Mouse (Mus musculus) heart, adult 8-10 months (tissue): ENCODE data around the gene Bend3. TPM values are rescaled to one million over a fixed set of nuclear protein-coding genes. Genes with fewer than 3 reads are reported as not detected.

Experiments used
- DNase-seq: peaks from one replicate; pipeline ENCODE4 v3.0.0; 2022; ENCODE audit warnings: low spot score
- total RNA-seq, 4 experiments: library from RNA; stranded (reverse); gene quantifications; 2 replicates each; pipeline ENCODE4 v1.2.4; 2022

Gene Bend3
- total RNA-seq, result 1 to 10 TPM; 6.2 to 9.1 (median 6.8) TPM

DNA sequence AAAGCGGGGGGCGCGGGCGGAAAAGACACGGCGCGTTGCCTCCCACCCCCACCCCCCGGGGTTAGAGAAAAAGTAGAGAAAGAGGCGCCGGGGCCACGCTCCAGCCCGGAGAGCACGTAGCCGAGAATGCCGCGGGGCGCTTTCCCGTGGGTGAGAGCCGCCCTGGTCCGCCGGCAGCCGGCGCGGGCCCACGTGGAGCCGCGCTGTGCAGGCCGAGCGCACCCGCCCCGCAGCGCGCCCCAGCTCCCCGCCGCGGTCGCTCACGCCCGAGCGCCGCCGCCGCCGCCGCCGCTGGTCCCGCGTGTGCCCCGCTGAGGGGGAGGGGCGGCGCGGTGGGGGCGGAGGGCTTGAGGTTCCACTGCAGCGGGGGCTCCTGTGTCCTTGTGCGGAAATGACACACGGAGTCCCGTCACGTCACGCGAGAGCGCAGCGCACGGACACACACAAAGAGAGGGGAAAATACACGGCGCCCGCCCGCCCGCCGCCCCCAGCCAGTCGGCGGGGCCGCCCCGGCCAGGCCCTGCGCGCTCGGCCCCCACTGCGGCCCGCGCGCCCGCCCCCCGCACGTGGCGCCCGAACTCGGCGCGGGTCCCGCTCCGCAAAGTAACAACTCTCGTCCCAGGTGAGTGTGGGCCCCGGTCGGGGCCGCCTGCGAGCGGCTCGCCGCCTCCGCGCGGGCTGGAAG lies at the start of gene Bend3:
Gene Bend3, plus strand, starts transcription at position 81 of the 685 bp plus-strand sequence.
- DNase-seq, result peak; percentile 22

DNA sequence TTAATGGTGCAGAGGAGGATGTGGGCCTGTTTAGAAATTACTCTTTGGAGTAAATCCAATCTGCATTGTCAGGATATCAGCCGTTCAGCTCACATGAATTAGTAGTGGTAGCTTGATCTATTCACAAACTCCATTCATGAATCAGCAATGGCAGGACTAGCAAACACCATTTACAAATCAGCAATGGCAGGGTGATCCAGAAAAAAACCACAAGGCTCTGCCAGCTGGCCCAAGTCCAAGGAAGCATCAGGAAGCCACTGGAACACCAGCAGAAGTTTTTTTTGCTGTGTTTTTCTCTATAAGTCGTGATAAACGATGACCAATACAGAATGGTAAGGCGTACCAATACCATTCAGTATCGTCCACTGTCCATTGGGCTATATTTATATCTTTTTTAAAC lies 48.0 kb upstream of the Bend3 start:
- DNase-seq, result no peak

DNA sequence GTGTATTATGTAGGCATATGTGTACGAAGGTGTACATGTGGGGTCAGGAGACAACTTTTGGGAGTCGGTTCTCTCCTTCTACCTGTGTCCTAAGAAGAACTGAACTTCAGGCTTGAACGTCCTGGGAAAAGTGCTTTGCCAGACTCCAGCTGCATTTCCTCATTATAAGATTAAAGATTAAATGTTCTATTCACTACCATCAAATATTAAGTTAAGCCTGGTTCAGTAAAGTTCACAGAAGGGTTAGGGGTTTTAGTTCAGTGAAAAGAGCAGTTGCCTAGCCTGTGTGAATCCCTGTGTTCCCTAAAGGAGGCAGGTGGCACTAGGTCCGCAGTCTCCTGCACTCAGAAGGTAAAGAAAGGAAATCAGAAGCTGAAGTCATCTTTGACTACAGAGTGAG lies 44.3 kb upstream of the Bend3 start:
- DNase-seq, result no peak

DNA sequence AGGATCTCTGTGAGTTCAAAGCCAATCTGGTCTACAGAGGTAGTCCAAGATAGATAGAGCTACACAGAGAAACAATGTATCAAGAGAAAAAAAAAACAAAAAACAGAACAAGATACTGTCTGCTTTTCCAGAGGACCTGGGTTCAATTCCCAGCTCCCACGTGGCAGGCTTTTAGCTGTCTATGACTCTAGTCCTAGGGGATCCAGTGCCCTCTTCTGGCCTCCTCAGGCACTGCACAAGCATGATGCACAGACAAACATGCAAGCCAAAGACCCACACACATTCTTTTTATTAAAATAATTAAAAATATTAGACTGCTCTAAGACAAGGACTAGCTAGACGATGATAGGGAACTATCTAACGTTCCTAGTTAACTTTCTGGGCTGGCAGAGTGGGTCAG lies 42.9 kb upstream of the Bend3 start:
- no peak for DNase-seq

DNA sequence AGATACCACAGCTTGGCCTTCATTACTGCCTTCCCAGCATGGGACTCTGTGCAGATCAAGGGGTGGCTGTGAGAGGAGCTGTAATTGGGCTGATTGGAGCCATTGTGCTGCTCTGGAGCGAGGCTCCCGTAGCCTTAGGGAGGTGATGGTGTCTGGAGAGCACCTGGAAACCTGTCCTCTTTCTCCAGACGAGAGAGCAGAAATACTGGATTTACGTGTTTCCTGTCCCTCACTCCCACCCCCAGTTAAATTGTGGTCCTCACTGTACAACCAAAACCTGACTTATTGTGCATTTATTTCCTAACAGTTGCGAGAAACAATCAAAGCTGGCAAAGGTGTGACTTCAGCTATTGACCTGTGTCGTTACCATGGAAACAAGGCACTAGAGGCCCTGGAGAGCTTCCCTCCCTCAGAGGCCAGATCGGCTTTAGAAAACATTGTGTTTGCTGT lies 39.1 kb upstream of the Bend3 start:
- DNase-seq, result no peak

DNA sequence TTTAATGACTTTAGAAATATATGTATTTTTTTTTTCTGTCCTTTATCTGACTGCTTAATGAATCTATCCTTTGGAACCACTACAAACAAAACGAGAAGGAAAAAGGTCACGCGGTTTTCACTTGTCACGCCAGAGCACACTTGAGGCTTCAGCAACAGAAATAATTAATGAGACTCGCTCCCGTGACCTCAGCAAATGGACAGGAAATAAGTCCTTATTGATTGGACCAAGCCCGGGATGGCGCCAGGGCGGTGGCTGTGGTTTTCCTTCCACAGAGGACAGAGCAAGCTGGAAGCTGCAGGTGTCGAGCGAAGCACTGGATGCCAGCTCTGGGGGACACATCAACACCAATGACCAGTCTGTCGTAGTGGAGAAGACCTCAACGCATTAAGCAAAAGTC lies 38.6 kb upstream of the Bend3 start:
- DNase-seq, result no peak

DNA sequence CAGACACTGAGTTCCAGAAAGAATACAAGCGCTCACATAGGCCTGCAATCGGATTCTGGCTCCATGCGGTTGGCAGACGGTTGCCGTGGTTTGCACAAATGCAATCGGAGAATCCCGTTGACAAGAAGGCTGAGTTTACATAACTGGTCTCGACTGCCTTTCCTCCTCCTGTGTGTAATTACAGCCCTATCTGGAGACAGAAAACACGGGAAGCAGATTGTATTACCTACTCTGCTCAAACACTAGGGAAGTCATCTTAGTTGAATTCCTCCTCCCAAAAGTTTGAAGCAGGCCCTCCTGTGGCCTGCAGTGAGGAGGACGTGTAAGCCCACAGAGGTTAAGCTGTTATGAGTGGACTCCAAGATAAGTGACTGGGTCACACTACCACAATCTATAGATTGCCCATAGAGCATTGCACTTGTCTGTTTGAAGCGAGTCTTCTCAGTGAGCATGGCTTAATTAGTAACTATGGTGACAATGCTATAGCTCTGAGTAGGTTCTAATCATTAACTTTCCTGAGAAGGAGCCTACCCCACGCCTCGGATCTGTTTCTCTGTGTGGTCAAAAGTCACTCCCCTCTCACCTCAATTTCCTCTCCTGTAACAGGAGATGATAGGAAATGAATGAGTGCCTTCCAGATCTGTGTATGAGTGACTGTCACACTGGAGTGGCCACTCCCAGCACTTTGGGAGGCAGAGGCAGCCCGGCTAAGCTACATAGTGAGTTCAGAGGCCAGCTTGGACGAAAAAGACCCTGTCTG lies 37.5 kb upstream of the Bend3 start:
- DNase-seq, result no peak

DNA sequence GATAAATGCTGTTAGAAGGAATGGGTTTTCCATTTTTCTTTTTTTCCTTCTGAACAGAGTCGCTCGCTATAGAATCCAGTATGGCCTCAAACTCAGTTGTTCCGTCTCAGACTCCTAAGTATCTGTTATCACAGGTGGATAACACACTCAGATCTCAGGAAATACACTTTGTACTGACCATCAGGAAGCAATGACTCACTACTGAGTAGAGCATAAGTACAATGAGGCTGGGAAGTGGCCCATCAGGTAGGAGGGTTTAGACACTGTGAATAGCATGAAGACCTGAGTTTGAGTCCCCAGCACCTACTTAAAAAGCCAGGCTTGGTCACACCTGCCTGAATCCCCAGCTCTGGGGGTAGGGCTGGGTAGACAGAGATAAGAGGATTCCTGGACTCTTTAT lies 30.0 kb upstream of the Bend3 start:
- no peak for DNase-seq

DNA sequence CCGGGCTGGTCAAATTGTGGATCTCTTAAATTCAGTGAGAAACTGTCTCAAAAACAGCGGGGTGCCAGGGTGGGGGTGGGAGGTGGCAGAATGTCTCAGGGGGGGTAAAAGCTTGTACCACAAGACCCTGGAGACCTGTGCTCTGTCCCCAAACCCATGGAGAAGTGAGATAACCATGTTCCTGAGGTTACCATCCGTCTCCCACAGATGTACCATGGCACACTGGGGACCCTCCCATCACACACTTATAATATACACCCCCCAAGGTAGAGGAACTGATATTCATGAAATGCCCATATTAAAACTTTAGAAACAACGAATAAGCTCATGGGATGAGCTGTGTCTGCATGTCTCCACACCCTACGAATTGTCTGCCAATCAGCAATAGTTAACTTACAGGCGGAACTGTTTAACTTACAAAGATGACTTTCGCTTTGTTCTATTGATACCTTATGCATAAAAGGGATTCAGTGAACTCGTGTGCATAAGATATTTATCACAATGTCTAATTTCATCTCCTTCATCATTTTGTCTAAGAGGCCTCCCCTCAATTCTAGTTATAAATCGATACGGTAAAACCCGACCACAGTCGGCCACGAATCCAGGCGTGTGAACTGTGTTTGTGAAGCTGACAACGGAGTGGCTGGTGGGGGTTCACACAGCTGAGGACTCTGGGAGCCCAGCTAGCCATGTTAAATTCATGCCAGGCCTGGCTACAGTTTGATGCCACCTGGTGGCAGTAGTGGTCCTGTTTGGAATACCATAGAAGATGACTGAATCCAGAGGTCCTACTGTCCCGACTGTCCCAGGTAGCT lies 26.6 kb upstream of the Bend3 start:
- peak; percentile 57 for DNase-seq

DNA sequence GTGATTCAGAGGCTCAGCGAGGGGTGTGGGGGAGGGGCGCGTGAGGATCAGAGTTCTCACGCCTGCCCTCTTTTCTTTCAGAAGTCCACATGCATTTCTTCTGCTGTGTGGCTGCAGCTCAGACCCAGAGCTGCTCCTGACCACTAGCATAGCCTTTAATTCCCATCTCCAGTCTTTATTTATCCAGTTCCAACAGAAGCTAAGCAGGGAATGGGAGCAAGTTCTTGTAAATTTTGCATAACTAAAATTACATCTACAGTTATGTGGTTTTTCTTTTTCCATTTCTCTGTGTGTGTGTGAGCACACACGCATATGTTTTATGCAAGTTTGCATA lies 26.0 kb upstream of the Bend3 start:
- no peak for DNase-seq

DNA sequence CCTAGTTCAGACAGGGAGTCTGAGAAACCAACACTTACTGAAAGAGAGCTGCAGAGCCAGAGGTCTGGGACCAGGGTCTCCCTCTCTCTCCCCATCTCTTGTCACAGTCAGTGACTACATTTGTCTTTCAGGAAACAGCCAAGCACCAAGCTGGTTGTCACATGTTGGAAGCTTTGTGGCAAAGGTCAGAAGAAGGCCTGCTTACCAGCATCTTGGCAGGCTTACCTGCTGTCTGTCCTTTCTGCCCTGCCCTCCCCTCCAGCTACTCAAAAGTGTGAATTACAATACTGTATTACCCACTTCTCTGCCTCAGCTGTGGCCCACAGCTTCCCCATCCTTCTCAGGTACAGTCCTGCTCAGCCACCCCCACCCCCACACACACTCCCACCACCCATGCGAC lies 24.4 kb upstream of the Bend3 start:
- no peak for DNase-seq

DNA sequence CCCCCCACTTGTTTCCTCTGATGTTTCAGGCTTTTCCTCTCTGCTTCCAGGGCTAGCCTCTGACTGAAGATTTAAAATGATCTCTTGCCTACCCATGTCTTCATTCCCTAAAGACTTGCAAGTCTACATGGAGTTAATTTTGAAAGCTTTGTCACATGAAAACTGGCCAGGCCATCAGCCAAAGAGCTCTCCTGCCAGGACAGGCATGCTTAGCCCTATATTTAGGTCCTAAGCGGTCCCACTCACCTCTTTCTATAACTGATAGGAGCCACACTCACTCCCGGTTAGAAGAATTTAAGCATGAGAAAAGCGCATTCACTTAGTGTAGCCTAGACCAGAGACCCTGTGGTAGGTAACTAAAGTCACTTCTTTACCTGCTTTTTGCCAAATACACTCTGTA lies 24.0 kb upstream of the Bend3 start:
- peak; percentile 67 for DNase-seq

DNA sequence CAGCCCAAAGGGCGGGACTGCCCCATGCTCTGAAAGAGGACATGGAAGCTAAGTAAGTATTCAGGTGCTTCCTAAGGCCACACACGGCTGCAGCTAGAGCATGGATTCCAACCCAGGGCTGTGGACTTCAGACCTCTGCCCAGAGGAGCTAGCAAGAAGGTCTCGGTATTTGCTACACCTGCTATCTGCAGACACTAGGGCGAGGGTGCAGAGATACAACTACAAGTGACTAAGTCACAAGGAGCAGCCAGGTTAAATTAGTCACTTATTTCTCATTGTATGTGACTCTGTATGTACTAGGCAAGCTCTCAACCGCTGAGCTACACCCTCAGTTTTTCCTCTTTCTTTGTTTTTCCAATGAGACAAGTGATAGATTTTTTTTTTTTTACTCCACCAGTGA lies 15.8 kb upstream of the Bend3 start:
- DNase-seq, result no peak

DNA sequence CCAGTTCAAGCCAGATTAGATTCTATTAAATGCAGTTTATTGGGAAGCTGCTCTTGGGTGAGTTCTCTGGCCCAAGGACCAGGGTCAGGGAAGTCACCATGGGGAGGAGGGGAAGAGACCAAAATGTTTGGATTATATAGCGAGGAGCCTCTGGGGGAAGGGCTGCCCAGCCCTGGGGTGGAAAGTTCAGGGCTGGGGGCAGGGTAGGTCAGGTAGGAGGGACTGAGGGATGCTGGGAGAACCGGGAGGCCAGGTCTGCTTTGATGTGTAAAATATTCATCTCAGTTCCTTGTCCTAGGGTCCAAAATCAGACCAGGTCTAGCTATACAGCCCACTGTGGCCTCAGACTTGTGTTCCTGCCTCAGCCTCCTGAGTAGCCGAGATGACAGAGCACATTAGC lies 15.4 kb upstream of the Bend3 start:
- DNase-seq, result no peak

DNA sequence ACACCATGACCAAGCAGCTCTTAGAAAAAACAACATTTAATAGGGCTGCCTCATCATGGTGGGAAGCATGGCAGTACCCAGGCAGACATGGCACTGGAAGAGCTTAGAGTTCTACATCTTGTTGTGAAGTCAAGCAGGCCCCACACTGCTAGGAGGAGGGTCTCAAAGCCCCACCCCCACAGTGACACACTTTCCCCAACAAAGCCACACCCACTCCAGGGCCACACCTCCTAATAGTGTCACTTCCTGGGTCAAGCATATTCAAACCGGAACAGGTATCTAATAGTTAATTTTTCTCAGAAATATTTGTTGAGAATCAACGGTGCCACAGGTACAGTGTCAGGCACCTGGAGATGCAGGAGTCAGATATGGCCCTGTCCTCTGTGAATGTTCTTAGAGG lies 12.4 kb upstream of the Bend3 start:
- DNase-seq, result no peak

DNA sequence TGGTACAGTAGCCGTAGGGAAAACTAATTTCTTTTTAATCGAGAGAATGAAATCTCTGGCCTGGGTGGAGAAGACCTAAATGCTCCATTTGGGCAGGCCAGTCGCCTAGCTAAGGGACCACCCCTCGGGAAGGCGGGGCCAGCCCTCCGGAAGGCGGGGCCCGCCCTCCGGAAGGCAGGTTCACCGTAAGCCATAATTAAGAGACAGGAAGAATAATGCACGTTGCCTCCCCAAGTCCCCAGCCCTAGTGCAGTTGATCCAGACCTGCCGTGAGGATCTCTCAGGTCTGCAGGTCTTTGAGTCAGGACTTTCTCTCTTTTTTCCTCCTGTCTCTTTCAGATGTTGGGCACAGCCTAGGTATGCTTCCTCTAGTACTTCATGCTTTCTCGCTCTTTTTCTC lies 11.0 kb upstream of the Bend3 start:
- DNase-seq, result no peak

DNA sequence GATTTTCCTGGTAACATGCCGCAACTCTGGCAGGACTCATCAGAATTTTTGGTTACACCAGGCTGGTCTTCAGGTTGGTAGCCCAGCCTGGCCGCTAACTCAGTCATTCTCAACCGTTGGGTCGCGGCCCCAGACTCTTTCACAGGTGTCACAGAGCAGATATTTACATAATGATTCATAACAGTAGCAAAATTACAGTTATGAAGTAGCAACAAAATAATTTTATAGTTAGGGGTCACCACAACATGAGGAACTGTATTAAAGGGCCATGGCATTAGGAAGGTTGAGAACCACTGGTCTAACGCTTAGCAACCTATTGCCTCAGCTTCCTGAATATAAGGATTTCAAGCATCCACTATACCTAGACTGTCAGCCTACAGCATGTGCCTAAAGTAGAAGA lies 10.3 kb upstream of the Bend3 start:
- DNase-seq, result no peak

DNA sequence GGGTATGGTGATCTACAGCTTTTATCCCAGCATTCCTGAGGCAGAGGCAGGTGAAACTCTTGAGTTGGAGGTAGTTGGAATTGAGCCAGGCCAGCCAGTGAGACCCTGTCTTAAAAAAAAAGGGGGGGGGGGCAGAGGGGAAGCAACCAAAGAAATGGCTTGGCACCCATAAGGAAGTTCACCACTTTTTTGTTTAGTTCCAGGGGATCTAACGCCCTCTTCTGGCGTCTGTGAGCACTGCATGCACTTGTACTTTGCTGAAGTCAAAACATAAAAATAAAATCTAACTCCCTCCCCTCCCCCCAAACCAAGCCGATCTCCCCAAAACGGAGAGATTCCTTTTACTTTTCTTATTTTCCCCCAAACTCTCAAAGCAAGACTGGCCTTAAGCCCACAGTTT lies 3.3 kb upstream of the Bend3 start:
- no peak for DNase-seq

DNA sequence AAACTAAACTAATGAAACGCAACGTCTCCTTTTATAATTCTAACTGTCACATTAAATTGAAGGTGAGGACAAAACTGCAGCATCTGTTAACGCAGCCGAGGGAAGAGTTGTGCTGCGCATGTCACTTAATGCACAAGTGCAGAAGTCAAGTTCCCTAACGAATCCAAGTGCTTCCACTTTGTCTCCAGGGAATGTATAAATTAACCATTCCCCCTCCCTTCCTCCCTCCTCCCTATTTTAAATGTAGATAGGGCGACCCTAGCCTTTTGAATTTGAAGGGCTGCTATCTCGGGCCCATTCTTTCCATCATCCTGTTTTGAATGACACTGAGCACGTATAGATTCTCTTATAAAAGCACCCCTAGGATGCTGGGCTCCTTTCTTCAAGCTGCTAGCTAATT lies 1.2 kb upstream of the Bend3 start:
- no peak for DNase-seq

DNA sequence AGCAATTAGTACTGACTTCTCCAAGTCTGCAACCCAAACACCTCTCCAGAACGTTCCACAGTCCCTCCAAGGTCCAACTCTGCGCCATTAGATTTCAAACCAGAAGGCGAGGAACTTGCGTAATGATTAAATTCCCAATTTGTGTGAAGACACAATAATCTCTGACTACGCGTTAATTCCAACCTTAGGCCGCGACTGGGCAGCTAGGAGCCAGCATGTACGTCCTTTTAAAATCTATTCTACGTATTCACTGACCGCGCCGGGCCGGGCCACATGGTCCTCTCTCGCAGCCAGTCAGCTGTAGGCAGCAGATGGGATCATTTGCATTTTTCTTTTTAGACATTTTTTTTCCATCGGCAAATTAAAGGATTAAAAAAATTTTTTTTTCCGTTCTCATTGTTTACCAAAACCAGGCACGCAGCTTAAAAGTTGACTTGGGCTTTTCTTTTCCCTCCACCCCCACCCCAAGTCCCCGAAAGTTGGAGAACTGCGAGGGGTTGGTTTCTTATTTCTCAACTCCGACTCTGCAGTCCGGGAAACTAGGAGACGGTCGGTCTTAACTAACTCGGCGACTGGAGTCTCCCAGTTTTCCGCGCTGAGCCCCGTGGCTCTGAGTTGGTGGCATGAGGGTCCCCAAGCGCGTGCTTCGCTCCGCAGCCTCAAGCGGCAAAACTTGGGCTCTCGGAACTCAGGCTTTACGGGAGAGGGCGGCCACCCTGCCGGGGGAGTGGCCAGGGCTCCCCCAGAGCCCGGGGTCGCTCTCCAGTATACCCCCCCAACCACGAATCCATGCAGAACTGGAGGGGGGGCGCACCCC lies 558 bp upstream of the Bend3 start:
- peak; percentile 33 for DNase-seq

DNA sequence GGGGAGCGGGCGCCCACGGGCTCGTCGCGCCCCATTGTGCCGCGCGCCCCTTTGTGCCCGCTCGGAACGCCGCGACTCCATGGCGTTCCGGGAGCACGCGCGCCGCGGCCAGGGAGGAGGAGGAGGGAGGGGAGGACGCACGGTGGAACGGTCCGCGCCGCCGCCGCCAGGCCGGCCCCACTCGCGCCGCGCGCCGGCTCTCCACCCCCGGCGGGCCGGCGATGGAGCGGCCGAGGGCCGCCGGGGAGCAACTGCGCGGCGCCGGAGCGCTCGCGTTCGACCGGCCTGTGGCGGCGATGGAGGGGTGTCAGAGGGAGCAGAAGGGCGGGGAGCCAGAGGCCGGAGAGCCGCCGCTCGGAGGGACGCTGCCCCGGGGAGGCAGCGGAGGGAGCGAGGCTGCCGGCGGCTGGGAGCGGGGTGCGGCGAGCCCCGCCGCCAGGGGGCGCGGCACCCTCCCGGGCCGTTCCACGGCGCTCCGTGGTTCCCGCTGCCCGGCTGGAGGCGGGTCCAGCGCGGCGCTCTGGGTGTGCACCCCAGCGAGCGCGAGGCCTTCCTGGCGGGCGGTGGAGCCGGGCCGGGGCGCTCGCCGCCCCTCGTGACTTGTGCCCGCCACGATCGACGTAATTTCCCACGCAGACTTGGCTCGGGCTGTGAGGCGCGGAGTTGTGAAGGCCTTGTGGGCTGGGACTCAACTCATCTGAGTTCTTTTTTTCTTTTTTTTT lies 966 bp downstream of the Bend3 start:
- peak; percentile 84 for DNase-seq
